Mouse (Mus musculus): Measurements from ENCODE around the gene Trim72.

Trim72 gene

GRCm38 (mm10) chr7:128003688-128004087 lies at the start of gene Trim72:
TSS of gene Trim72 (plus strand) at chr7:128003949.
- no peak for DNase-seq

- DNase-seq, result no peak
These were observed 44.4 kb upstream of the Trim72 start for GRCm38 (mm10) chr7:127959364-127959763.

- peak in 1 of 2 experiments; percentile 16 for DNase-seq
These were observed 37.3 kb upstream of the Trim72 start for GRCm38 (mm10) chr7:127966371-127966918.

GRCm38 (mm10) chr7:127967004-127967921 lies 36.5 kb upstream of the Trim72 start, which contains the start of gene Fus:
TSS of gene Fus (plus strand) at chr7:127967457.
- DNase-seq, result peak; percentile 98 to 99

DNA sequence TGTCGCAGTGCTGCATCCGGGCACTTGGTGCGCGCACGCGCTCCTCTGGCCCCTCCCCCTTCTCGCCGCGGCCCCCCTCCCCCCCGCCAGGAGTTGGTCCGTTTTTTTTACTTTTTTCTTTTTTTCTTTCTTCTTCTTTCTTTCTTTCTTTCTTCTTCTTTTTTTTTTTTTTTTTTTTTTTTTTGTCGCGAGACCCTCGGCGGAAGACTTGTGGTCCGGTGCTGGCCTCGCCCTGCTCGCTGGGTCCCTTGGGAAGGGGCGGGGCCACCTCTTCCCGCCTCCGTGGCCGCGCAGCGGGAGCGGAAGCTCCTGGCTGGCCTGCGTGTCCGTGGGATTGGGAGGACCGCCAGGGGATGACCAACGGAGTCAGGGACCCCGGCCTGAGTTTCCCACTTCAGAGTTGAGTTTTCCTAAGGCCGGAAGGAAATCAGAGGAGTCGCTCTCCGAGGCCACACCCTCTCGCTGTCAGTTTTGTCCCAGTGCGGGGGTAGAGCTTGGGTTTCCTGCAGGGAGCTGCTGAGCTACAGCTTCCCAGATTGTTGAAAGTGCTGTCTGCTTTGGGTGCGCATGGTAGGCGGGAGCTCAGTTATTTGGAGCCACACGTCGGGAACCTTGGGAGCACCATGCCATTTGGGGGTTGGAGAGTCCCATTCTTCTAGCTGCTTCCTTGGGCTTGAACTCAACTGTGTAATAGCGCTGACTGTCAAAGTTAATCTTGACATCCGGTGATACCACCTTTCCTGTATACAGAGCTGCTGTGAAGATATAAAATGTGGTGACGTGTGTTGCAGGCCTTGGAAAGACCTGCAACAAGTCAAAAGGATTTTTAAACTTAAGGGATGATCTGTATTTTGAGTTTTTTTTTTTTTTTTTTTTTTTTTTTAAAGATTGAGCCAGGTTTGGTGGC lies 35.6 kb upstream of the Trim72 start:
- peak; percentile 67 to 72 for DNase-seq

DNA sequence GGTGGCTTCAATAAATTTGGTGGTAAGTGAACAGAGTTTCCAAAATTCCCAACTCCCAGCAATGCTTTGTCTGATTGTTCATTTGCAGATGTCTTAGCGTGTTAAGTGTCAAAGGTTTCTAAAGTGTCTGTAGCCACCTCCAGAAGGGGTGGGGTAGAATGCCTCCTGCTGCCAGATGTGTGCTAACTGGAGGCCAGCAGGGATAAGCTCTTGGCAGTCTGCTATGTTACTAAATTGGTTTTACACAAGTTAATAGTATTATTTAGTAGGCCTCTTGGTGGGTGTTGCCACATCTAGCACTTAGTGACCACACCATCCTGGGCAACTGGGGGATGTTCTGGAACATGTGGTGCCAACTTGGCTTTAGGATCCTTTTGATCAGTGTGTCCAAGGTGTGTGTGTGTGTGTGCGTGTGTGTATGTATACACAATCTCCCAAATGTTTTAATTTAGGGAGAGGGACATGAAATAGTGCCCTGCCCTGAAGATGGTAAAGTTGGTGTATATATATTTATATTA lies 29.3 kb upstream of the Trim72 start:
- DNase-seq, result no peak

DNA sequence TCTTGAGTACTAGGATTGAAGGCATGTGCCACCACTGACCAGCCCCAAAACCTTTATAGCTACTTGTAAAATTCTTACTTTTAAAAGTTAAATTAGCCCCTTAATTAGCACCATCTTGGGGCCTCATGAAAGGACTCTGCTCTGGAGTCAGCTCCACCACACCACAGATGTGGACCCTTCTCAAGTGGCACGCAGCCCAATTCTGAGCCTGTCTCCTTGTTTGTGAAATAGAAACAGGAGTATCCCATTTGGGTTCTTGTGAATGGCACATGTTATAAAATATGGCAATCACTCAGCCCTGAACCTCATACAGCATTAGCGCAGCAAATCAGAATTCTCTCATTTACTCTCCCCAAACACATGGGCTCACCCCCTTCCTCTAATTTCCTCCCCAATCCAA lies 24.9 kb upstream of the Trim72 start:
- DNase-seq, result no peak

GRCm38 (mm10) chr7:127980606-127981005 lies 23.1 kb upstream of the Trim72 start:
- no peak for DNase-seq

DNA sequence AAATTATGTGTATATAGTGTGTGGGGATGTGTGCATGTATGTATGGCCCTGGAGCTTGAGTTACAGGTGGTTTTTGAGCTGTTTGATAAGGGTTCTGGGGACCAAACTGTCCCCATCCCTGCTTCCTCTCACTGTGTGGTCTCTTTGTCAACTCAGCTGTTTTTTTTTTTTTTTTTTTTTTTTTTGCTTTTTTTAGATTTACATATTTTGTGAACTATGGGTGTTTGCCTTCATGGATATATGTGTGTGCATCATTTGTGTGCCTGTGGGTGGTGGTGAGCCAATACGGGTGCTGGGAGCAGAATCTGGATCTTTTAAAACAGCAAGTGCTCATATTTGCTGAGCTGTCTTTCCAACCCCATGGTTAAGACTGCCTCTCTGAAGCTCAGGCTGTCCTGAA lies 14.8 kb upstream of the Trim72 start:
- DNase-seq, result no peak

DNA sequence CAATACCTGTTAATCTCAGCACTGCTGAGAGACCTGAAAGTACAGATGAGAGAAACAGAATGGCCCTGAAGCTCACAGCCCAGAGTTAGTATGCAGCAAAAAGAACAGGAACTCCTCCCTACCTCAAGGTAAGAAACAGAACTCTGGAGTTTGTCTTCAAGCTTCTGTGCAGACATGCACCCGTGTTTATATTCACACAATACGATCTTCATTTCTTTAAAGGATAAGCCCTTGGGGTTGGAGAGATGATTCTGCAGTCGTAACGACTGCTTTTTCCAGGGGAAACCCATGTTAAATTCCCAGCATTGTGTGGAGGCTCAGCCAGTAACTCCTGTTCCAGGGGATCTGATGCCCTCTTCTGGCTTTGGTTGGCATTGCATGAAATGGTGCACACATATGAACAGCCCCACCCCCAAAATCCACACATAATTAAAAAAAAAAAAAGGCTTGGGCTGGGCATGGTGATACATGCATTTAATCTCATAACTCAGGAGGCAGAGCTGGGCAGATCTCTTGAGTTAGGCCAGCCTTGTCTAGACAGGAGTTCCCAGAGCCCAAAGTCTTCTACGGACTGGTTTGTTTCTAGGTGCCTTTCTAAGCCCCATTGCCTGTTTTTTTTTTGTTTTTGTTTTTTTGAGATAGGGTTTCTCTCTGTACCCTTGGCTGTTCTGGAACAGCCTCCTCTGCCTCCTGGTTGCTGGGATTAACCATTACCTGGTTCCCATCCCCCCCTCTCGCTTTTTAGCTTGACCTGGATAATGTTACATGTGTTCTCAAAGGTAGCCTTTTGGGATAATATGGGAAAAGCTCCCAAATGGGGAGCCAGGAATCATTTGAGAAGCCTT lies 11.9 kb upstream of the Trim72 start:
- DNase-seq, result peak; percentile 84 to 85

GRCm38 (mm10) chr7:127992488-127993340 lies 11.0 kb upstream of the Trim72 start:
- DNase-seq, result no peak

- DNase-seq, result peak; percentile 69 to 70
These were observed 10.3 kb upstream of the Trim72 start, which contains the start of gene Pycard for GRCm38 (mm10) chr7:127993341-127993977. TSS of gene Pycard (minus strand) at chr7:127993867.

- DNase-seq, result no peak
These were observed 4.3 kb upstream of the Trim72 start for GRCm38 (mm10) chr7:127999436-127999835.

GRCm38 (mm10) chr7:128000068-128000950 lies 3.4 kb upstream of the Trim72 start:
- DNase-seq, result no peak

GRCm38 (mm10) chr7:128003098-128003497 lies 651 bp upstream of the Trim72 start:
- no peak for DNase-seq

GRCm38 (mm10) chr7:128004150-128004486 lies 369 bp downstream of the Trim72 start:
- no peak for DNase-seq

DNA sequence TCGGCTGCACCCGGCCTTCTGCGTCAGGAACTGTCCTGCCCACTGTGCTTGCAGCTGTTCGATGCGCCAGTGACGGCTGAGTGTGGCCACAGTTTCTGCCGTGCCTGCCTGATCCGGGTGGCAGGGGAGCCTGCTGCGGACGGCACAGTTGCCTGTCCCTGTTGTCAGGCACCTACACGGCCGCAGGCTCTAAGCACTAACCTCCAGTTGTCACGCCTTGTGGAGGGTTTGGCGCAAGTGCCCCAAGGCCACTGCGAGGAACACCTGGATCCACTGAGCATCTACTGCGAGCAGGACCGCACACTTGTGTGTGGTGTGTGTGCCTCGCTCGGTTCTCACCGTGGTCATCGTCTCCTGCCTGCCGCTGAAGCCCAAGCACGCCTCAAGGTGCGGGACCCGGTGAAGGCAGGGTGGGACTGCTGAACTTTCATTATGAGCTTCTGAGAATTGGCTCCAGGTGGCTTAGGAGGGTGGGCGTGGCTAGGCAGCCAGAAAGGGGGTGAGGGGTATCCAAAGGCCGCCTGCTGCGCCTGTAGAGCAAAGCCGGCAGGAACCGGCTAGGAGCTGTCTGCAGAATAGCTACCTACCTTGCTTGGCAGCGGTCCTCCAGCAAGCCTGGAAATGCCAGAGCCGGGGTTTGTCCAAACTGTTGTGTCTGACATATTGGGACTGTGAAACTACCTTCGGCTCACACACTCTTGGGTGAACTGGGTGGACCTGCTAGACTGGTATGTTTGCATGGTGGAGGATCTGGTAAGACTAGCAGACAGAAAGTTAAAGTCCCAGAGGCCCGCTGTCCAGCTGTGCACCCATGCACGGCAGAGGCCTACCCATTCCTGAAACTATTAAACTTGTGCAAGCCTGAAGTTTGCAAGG lies 976 bp downstream of the Trim72 start:
- no peak for DNase-seq

GRCm38 (mm10) chr7:128006193-128006592 lies 2.4 kb downstream of the Trim72 start:
- DNase-seq, result no peak

Measured in B cell, adult 2 months (primary cell).